Mouse (Mus musculus) left cerebral cortex, adult 8-10 months (tissue): ENCODE data around the gene Anks1. TPM values are rescaled to one million over a fixed set of nuclear protein-coding genes. Genes with fewer than 3 reads are reported as not detected.
"Not testable (repeated sequence)": the region's sequence is repeated elsewhere in the genome, so short reads cannot be mapped to it uniquely, and the experiment has no call there.

Experiments used
- DNase-seq, 2 experiments: peaks; one replicate each; pipeline ENCODE4 v3.0.0; 2022; ENCODE audit warnings: low spot score in 2 of 2
- total RNA-seq, 4 experiments: library from RNA; stranded (reverse); gene quantifications; 2 replicates each; pipeline ENCODE4 v1.2.4; 2022

Anks1 gene
- total RNA-seq, 4 experiments from 2014 or later = 36.3 to 39.2 (median 38.0) TPM

- DNase-seq = no peak
These were observed 22.7 kb downstream of the Anks1 start for GRCm38 (mm10) chr17:27931826-27932225.

- DNase-seq = no peak
These were observed 25.2 kb downstream of the Anks1 start for GRCm38 (mm10) chr17:27934136-27934910.

DNA sequence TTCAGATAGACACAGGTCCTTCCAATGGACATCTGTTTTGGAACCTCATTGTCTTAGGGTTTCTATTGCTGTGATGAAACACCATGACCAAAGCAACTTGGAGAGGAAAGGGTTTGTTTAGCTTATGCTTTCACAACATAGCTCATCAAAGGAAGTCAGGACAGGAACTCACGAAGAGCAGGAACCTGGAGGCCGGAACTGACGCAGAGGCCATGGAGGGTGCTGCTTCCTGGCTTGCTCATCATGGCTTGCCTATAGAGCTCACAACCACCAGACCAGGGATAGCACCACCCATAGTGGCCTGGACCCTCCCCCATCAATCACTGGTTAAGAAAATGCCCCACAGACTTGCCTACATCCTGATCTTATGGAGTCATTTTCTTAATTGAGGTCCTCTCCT, 26.0 kb downstream of the Anks1 start:
- no peak for DNase-seq

GRCm38 (mm10) chr17:27937054-27937615, 28.0 kb downstream of the Anks1 start:
- DNase-seq = no peak

DNA sequence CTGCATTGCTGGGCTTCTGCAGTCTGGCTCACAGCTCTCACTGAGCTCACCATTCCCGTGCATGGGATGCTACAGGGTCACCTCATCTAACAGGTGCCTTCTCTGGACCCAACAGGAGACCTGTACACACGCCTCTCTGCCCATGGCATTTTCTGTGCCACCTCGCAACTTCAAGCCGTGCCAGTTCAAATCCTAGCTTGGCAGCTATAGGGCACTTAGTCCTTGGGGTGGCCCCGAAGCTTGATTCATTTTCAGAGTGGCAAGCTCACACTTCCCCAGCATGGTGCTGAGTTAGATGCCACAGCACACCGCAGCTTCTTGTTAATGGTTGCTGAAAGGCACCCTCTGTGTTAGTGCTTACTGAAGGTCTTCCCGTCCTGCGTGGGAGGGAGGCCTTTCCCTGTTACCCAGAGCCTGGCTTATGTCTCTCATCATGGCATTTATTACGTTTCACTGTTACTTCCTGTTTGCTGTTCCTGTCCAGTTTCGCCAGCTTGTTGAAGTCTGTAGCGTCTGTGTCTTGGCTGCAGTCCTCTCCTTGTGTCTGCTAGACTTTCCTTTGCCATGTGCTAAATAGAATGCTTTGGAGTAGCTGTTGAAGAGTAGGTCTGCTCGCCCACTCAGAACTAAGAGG, 29.1 kb downstream of the Anks1 start:
- no peak for DNase-seq

DNA sequence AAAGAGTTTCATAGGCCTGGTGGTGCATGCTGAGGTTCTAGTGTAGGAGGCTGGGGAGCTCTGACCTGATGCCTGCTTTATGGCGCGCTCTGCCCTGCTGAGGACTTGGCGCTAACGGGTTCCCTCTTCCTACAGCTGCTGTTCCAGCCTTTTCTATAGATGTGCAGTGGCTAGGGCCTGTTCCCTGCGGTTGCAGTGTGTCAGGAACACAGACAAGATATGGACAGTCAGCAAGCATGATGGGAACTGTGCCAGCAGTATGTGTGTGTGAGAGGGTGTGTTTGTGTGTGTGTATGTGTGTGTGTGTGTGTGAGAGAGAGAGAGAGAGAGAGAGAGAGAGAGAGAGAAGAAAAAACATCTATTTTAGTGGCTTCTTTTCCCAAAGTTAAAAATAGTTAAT, 29.9 kb downstream of the Anks1 start:
- no peak for DNase-seq

DNA sequence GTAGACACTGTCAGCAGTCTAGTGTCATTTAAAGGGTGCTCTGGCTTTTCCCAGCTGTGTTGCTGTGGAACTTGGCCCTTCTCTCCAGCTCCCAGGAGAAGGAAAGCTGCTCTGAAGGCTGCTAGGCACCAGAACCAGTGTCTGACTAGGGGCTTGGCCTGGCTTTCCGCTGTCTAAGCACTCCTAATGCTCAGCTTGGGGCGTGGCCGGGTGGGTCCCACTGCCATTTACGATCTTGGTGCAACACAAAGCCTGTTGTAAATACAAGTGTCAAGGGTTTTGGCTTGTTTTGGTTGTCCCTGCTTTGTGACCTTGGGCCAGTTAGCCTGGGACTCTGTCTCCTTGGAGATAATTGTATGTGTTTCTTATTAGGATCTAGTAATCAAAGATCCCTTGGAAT, 31.2 kb downstream of the Anks1 start:
- no peak for DNase-seq

DNA sequence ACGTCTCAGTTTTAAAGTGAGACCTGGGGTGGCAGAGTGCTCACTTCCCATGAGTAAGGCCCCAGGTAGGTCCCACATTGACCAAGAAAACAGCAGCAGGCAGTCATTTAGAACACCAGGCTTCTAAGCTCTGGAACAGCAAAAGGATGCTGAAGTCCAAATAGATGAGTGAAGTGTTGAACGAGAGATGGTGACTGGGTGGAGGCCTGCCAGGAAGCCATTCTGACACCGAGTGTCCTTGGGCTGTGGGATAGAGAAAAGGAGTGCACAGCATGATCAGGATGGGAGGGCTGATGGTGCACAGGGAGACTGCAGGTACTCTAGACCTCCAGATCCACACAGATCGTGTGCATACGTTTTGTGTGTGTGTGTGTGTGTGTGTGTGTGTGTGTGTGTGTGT, 32.1 kb downstream of the Anks1 start:
- DNase-seq = no peak

DNA sequence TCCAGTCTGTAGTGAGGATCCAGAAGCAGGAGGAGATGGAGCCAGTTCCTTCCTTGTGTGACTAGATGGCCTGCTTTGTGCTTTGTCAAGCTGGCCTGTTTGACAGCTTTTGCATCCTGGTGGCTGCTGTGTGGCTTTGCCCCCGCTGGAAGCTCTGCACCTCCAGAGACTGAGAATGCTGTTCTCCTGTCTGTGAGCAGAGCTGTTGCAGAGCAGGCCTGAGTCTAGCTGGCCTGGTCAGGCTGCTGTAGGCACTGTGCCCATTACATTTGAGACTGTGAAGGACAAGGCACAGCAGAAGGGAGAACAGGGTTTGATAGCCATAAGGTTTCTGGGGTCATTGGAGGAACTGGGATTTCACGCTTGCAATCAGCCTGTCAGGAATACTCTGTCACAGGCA, 32.6 kb downstream of the Anks1 start:
- no peak for DNase-seq

DNA sequence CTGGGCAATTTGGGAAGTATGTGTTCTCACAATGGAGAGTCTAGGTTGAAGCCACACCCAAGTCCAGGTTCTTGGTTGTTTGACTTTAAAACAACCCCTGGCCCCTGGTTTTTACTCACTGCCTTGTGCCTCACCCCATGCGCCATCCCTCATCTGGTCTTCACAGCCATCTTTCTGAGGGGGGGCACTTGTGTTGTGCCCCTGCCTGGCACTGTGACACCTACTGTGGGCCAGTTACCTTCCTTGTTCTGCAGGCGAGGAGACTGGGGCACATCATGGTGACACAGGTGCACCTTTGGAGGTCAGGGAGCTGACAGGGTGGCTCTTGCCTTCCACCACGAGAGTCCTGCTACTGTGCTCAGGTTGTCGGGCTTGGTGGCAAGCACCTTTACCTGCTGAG, 33.0 kb downstream of the Anks1 start:
- DNase-seq = no peak

DNA sequence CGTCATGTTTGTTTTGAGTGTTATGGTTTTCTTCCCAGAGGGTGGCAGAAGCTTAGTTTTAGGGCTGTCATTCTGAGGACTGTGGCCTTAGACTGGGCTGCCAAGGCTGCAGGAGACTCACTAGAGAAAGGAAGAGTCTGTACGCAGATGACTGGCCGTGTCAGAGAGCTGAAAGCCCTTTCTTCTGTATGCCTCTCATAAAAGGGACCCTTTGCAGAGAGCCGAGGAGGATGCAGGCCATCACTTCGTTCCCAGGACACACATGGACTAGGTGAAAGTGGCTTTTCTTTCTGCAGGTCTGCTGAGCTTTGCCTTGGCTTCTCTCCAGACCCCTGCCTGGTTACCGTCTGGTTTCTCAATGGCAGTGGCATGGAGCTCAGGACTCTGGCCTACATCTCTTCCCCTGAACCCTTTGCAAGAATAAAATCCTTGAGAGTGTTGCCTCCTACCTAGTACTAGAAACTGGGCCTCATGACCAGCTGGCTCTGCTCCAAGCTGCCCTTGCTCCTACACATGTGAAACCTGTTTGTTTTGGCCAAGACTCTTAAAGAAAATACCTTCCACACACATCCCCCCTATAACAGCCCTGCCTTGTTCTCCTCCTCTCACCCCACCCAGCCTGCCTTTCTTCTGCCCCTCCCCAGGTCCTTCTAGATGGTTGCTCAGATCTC, 36.6 kb downstream of the Anks1 start:
- no peak for DNase-seq

DNA sequence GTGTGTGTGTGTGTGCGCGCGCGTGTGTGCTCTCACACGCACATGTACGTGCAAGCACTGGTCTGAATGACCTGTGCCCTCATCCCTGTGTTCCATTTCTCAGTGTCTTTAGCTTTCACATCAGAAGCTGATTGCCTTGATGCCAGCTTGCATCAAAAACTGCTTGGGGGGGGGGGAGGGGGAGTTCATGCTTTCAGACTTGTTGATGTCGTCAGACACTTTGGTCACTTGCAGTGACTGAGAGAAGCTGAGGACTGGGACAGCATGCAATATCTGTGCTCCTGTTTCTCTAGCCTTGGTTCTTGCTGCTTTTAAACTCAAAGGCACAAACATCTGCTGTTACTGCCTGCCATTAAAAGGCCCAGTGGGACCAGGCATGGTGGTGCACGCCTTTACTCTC, 37.3 kb downstream of the Anks1 start:
- no peak for DNase-seq

DNA sequence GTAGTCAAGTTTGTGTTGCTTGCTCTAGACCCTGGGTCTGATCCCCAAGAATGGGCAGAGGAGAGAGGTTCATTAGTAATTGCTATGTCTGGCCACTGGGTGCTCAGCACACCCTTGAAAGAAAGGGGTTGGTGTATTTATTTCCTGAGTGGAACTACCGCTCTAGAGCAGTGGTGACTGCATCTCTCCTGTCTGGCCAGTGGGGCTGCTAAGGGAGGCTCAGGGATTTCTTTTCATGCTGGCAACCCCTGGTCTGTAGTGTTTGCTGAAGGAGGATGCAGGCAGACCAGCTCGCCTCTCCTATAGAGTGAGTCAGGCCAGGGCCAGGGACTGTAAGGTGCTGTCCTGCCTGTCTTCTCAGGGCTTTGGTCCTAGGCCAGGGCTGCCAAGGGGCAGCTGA, 38.0 kb downstream of the Anks1 start:
- DNase-seq = no peak

- DNase-seq = no peak
These were observed 44.0 kb downstream of the Anks1 start for GRCm38 (mm10) chr17:27953136-27953535.

DNA sequence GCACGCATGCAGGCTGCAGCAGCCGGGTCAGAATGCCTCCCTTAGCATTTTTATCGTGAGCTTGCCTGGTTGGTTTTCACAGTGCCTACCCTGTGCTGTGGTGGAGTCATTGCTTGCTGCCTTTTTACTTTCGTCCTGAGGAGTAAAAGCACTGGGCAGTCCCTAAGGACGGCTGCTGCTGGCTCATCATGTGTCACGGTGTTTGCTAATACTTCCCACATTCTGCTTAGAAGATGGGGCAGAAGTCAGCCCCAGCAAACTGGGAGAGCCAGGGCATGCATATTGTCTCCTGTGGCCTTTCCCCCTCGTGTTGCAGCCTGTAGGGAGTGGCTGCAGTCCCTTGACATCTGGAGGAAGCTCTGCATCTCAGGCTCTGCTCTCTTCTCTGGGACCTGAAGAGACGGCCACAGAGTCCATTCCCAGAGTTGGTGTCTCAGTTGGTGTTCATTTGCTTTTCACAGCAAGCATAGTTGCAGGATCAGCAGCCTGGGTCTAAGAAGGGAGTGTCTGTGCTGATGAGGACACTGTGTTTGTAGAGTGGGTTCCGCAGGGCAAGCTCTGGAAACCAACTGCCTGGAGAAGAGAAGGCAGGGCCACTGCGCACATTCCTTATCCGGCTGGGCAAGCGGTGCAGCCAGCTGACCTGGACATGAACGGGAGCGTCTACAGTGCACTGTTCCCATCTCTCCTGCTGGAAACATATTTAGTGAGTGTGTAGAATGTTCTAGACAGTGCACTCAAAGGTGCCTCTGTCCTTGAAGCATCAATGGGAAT, 45.7 kb downstream of the Anks1 start:
- no peak for DNase-seq

- DNase-seq = no peak
These were observed 48.5 kb downstream of the Anks1 start for GRCm38 (mm10) chr17:27957649-27958048.

DNA sequence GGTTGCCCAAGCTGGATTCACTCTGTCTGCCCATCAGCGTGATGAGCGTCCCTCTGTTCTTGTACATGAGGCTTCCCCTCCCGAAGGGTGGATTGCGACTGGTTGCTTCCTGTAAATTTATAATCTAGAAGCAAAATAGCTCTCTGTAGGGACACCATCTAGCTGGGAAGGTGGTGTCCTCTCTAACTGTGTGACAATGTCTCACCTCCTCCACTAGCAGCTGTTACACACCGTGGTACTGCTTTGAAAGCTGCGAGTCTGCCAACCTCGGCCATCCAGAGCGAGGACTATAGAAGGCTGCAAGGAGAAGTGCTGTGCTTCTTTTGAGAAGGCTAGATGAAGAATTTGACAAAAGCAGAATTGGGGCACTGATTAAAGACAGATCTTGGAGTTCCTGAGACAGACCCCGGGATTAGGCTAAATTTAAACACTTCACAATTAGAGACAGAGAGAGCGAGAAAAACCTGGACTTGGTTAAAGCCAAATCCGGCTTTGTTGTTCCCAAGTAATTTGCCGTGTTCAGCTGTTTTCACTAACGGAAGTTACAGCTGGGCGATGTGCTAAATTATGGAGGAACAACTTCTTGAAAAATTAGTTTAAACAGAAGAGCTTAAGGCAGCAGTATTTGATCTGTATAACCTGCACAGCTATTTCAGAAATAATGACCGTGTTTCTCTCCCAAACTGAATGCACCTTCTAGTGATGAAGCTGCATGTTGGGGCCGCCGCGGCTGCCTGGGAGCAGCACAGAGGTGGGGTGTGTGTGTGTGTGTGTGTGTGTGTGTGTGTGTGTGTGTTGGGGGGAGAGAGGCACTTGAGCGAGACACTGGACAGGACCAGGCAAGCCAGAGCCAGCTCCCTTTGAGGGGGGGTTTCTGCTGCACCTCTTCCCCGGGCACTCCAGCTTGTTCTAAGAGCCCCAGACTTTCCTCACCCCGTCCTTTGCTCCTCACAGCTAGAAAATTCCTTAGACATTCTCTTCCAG, 51.3 kb downstream of the Anks1 start:
- DNase-seq = peak; percentile 25 to 66

DNA sequence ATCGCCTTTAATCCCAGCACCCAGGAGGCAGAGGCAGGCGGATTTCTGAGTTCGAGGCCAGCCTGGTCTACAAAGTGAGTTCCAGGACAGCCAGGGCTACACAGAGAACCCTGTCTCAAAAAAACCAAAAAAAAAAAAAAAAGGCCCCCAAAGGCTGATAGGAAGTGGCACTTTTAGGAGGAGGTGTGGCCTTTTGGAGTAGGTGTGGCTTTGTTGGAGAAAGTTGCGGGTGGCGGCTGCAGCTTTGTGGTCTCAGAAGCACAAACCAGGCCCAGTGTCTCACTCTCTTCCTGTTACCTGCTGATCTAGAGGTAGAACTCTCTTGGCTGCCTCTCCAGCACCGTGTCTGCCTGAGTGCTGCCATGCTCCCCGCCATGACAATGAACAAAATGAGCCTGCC, 54.0 kb downstream of the Anks1 start:
- not testable (repeated sequence) for DNase-seq

DNA sequence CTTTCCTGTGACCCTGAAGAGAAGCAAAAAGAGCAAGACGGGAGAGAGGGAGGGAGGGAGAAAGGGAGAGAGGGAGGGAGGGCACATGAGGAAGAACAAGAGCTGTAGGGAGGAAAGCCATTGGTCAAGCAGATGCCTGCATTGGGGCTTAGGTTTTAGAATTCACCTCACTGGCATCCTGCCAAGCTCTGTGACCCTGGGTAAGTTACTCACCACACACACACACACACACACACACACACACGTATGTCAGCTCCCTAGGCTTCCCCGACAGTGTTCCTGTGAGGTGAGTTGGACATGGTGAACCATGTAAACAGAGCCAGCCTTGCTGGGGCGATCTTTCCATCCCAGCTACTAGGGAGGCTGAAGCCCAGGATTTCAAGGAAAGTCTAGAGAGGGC, 55.5 kb downstream of the Anks1 start:
- no peak for DNase-seq

DNA sequence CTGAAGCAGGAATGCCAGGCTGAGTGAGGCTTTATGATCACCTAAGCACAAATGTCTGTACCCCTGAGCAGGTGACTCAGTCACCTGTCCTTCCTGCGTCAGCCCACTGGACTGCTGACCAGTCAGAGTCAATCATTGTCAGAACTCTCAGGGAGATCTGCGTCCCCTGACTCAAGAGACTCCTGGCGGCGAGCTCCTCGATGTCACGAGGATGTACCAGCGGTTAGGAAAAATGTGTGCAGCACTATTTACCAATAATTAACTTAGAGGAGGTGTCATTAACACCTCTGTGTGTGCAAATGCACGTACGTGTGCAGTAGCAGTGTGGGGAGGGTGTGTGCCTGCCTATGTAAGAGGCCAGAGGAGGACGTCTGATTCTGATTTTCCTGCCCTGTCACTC, 56.2 kb downstream of the Anks1 start:
- DNase-seq = no peak
